Mouse (Mus musculus): Measurements from ENCODE around the gene Srsy.
"Not testable (repeated sequence)": the region's sequence is repeated elsewhere in the genome, so short reads cannot be mapped to it uniquely, and the experiment has no call there.

The Srsy gene

DNA sequence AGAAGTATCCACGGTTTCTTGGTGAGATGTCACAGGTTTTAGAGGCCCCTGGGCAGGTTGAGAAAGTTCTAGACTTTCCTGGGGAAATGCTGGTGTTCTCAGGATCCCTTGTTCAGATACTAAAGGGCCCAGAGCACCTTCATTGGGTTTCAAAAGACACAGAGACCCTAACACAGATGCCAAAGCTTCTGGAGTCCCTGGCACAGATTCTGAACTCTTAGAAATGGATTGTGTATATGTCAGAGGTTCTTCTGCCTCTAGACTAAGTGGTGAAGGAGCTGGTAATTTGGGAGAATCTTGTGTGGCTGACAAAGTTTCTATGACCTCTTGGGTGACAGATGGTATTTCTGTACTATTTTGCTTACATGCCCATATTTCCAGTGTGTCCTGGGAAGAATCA lies at the start of gene Srsy:
Gene Srsy (minus strand): TSS at position 101 of the 400 bp plus-strand sequence.
- not testable (repeated sequence) for DNase-seq
